Mouse (Mus musculus): Measurements from ENCODE around the gene Ifitm5.

The Ifitm5 gene

DNA sequence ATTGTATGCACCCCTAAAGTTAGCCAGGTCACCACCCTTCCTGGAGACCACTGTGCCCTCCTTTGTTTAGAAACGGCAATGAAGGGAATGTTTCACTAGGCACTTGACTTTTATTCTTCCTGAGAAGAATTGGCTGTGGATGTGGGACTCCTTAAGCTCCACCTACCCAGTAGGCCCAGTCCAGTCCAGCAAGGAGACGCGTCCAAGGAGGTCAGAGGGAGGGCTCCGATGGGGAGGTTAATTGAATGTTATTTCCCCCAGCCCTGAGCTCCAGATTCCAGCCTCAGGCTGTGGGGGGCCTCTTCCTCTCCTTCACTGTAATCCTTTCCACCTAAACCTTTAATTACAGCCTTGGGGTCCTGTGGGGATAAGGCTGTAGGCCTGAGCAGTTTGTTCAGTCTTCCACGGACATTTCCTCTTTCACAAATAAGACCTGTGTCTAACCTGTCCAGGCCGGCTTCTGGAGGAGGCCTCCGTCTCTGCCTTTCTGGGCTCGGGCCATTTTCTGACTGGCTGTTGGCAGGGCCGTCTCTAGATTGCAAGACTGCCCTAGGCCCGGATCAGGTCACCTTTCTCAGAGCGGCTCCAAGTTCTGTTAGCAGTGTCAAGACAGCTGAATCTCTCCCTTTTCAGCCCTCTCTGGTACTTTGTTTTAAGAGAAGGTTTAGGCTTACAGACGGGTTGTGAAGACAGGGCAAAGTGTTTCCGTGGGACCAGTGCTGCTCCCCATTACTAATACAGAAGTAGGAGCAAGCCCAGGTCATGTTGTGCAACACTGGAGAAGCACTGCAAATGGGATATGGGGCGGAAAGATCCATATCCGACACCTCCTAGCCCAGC, 47.8 kb downstream of the Ifitm5 start:
- DNase-seq (ENCODE audit: low read depth, low spot score) = no peak

DNA sequence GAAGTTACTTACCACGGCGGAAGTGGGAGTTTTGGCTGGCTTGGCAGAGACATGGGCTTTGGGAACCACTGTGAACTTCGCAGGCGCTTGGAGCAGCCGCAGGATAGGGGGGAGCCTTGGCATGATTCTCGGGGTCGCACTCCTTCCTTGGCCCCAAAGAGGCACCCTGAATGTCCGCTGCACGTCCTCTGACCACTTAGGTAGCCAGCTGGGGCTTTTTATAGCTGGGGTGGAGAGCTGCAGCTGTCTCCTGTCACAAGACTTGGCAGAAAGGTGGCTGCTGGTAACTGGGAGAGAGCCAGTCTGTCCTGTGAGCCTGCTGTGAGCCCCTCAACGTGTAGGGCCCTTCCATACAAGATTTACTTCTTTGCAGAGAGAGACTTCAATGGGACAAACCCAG, 49.9 kb downstream of the Ifitm5 start, which contains the start of gene Cox8b:
Gene Cox8b, minus strand, starts transcription at position 227 of the 400 bp plus-strand sequence.
- DNase-seq (ENCODE audit: low read depth, low spot score) = no peak

DNA sequence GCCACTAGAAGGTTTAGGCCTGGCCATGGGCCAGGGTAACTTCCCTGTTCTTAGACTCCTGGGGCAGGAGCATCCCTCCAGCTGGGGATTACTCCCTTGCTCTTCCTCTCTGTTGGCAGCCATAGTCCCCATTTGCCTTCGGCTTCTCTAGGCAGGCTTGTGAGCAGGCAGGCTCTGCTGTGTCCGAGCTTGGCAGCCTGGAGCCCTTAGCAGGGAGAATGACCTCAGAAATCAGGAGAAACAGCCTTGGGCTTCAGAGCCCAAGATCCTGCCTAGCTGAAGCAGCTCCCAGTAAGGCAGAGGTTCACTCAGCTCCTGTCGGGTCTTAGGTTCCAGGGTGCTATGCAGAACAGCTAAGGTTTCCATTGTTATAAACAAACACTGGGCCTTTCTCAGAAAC, 51.0 kb downstream of the Ifitm5 start:
- DNase-seq (ENCODE audit: low read depth, low spot score) = no peak
